Mouse (Mus musculus): ENCODE measurements around the gene Jpt1. TPM values are rescaled to one million over a fixed set of nuclear protein-coding genes. Genes with fewer than 3 reads are reported as not detected.
A peak's percentile ranks its signal among the peaks of the same experiment; 100 is the strongest.

Gene Jpt1
- polyA plus RNA-seq, 2 experiments = 151 to 233 TPM

- H3K4me3 ChIP-seq (ENCODE audit: insufficient read depth in 1 of 2, low read depth in 2 of 2, low read length in 2 of 2) = no peak overlapping the region
- WGBS (ENCODE audit: insufficient replicate concordance) = 60% methylated on average over 7 of the region's 7 CpGs
- ATAC-seq (ENCODE audit: insufficient read depth) = no peak
- H3K36me3 ChIP-seq (replicated peaks; ENCODE audit: control insufficient read depth, insufficient read depth, low read depth) = no peaks in the 10 kb centered on the region
- H3K27me3 ChIP-seq (ENCODE audit: control insufficient read depth, insufficient read depth, low read length) = no peaks in the 10 kb centered on the region
- no peak for DNase-seq (ENCODE audit: low read depth in 3 of 3, low spot score in 3 of 3)
- no peak overlapping the region for H3K9ac ChIP-seq (replicated peaks)
- no peak for TF ChIP-seq EP300 (IDR thresholded peaks at IDR 0.05; ENCODE audit: low read depth)
- no peak for TF ChIP-seq CTCF (IDR thresholded peaks at IDR 0.05; ENCODE audit: low read depth)
- H3K4me1 ChIP-seq (replicated peaks; ENCODE audit: control insufficient read depth in 2 of 2, insufficient read depth in 2 of 2, low read length in 1 of 2) = peaks cover 0 to 12% of the 10 kb centered on the region in 2 experiments; a peak in 2 of 4 replicates
- H3K9me3 ChIP-seq (ENCODE audit: control insufficient read depth, low read length) = no peaks in the 10 kb centered on the region
- no peak overlapping the region for H3K27ac ChIP-seq
- H3K4me2 ChIP-seq (ENCODE audit: low read depth) = no peak overlapping the region
Measured at GRCm38 (mm10) chr11:115452281-115452860, 61.8 kb downstream of the Jpt1 start.

GRCm38 (mm10) chr11:115451781-115452241, 62.4 kb downstream of the Jpt1 start:
- Histone ChIP-seq H3K4me2 (ENCODE audit: low read depth) (no peak overlapping the region), H3K4me1 (replicated peaks; ENCODE audit: control insufficient read depth in 2 of 2, insufficient read depth in 2 of 2, low read length in 1 of 2) (peaks cover 0 to 17% of the 10 kb centered on the region in 2 experiments; a peak in 2 of 4 replicates), H3K27ac (no peak overlapping the region), H3K36me3 (replicated peaks; ENCODE audit: control insufficient read depth, insufficient read depth, low read depth) (no peaks in the 10 kb centered on the region), H3K9me3 (ENCODE audit: control insufficient read depth, low read length) (no peaks in the 10 kb centered on the region), H3K9ac (replicated peaks) (no peak overlapping the region), H3K4me3 (ENCODE audit: insufficient read depth in 1 of 2, low read depth in 2 of 2, low read length in 2 of 2) (no peak overlapping the region), H3K27me3 (ENCODE audit: control insufficient read depth, insufficient read depth, low read length) (no peaks in the 10 kb centered on the region)
- ATAC-seq (ENCODE audit: insufficient read depth) = no peak
- no peak for DNase-seq (ENCODE audit: low read depth in 3 of 3, low spot score in 3 of 3)
- no peak for TF ChIP-seq EP300 (IDR thresholded peaks at IDR 0.05; ENCODE audit: low read depth)
- no peak for TF ChIP-seq CTCF (IDR thresholded peaks at IDR 0.05; ENCODE audit: low read depth)
- 56% methylated on average over 8 of the region's 8 CpGs for WGBS (ENCODE audit: insufficient replicate concordance)

- no peak overlapping the region for H3K9ac ChIP-seq (replicated peaks)
- no peak overlapping the region for H3K27ac ChIP-seq
- H3K4me3 ChIP-seq (ENCODE audit: insufficient read depth in 1 of 2, low read depth in 2 of 2, low read length in 2 of 2) = no peak overlapping the region
- DNase-seq (ENCODE audit: low read depth in 3 of 3, low spot score in 3 of 3) (no peak), ATAC-seq (ENCODE audit: insufficient read depth) (no peak)
- H3K4me1 ChIP-seq (replicated peaks; ENCODE audit: control insufficient read depth in 2 of 2, insufficient read depth in 2 of 2, low read length in 1 of 2) = peaks cover 0 to 20% of the 10 kb centered on the region in 2 experiments; a peak in 2 of 4 replicates
- no peaks in the 10 kb centered on the region for H3K27me3 ChIP-seq (ENCODE audit: control insufficient read depth, insufficient read depth, low read length)
- TF ChIP-seq CTCF (IDR thresholded peaks at IDR 0.05; ENCODE audit: low read depth) = no peak
- no peak for TF ChIP-seq EP300 (IDR thresholded peaks at IDR 0.05; ENCODE audit: low read depth)
- no peaks in the 10 kb centered on the region for H3K36me3 ChIP-seq (replicated peaks; ENCODE audit: control insufficient read depth, insufficient read depth, low read depth)
- H3K4me2 ChIP-seq (ENCODE audit: low read depth) = no peak overlapping the region
- H3K9me3 ChIP-seq (ENCODE audit: control insufficient read depth, low read length) = no peaks in the 10 kb centered on the region
- WGBS (ENCODE audit: insufficient replicate concordance) = 68% methylated on average over 7 of the region's 7 CpGs
Measured at GRCm38 (mm10) chr11:115450176-115450575, 64.0 kb downstream of the Jpt1 start.

GRCm38 (mm10) chr11:115448998-115449397, 65.2 kb downstream of the Jpt1 start:
- 64% methylated on average over 7 of the region's 7 CpGs for WGBS (ENCODE audit: insufficient replicate concordance)
- ATAC-seq (ENCODE audit: insufficient read depth) = no peak
- peaks cover 0 to 20% of the 10 kb centered on the region in 2 experiments; a peak in 2 of 4 replicates for H3K4me1 ChIP-seq (replicated peaks; ENCODE audit: control insufficient read depth in 2 of 2, insufficient read depth in 2 of 2, low read length in 1 of 2)
- no peak for DNase-seq (ENCODE audit: low read depth in 3 of 3, low spot score in 3 of 3)
- no peaks in the 10 kb centered on the region for H3K27me3 ChIP-seq (ENCODE audit: control insufficient read depth, insufficient read depth, low read length)
- no peaks in the 10 kb centered on the region for H3K9me3 ChIP-seq (ENCODE audit: control insufficient read depth, low read length)
- H3K4me3 ChIP-seq (ENCODE audit: insufficient read depth in 1 of 2, low read depth in 2 of 2, low read length in 2 of 2) = no peak overlapping the region
- TF ChIP-seq CTCF (IDR thresholded peaks at IDR 0.05; ENCODE audit: low read depth) (no peak), EP300 (IDR thresholded peaks at IDR 0.05; ENCODE audit: low read depth) (no peak)
- no peak overlapping the region for H3K4me2 ChIP-seq (ENCODE audit: low read depth)
- H3K36me3 ChIP-seq (replicated peaks; ENCODE audit: control insufficient read depth, insufficient read depth, low read depth) = no peaks in the 10 kb centered on the region
- no peak overlapping the region; the same call in 1 of the 2 replicates for H3K27ac ChIP-seq
- no peak overlapping the region for H3K9ac ChIP-seq (replicated peaks)

GRCm38 (mm10) chr11:115448075-115448474, 66.1 kb downstream of the Jpt1 start:
- WGBS (ENCODE audit: insufficient replicate concordance) = 62% methylated on average over 16 of the region's 16 CpGs
- H3K27ac ChIP-seq = no peak overlapping the region
- peak; percentile 56; the same call in 1 of the 2 replicates for ATAC-seq (ENCODE audit: insufficient read depth)
- no peak overlapping the region for H3K9ac ChIP-seq (replicated peaks)
- H3K36me3 ChIP-seq (replicated peaks; ENCODE audit: control insufficient read depth, insufficient read depth, low read depth) = no peaks in the 10 kb centered on the region
- no peak overlapping the region for H3K4me3 ChIP-seq (ENCODE audit: insufficient read depth in 1 of 2, low read depth in 2 of 2, low read length in 2 of 2)
- no peak overlapping the region for H3K4me2 ChIP-seq (ENCODE audit: low read depth)
- peaks cover 0 to 20% of the 10 kb centered on the region in 2 experiments; a peak in 2 of 4 replicates for H3K4me1 ChIP-seq (replicated peaks; ENCODE audit: control insufficient read depth in 2 of 2, insufficient read depth in 2 of 2, low read length in 1 of 2)
- DNase-seq (ENCODE audit: low read depth in 3 of 3, low spot score in 3 of 3) = no peak
- H3K9me3 ChIP-seq (ENCODE audit: control insufficient read depth, low read length) = no peaks in the 10 kb centered on the region
- TF ChIP-seq CTCF (IDR thresholded peaks at IDR 0.05; ENCODE audit: low read depth) = no peak
- no peak for TF ChIP-seq EP300 (IDR thresholded peaks at IDR 0.05; ENCODE audit: low read depth)
- H3K27me3 ChIP-seq (ENCODE audit: control insufficient read depth, insufficient read depth, low read length) = no peaks in the 10 kb centered on the region

Small RNA genes lying within 50 kb of the gene (microRNA-seq; reads per million reads assigned to microRNA genes)
- not detected for gene Mir3968

Other genes with a start within 250 kb of the Jpt1 start
- 0.17 and 0.21 TPM in 2 replicates for gene Grin2c, start 247.1 kb downstream of the Jpt1 start, polyA plus RNA-seq (2012; rRNA removed)
- gene Grin2c, start 247.1 kb downstream of the Jpt1 start, polyA plus RNA-seq (2014; fragmentation: Nextera tagmentation; extraction: Ambion mirVana) = 0.05 TPM in 1 of 2 replicates, not detected in the other
- 11.9 and 13.7 TPM in 2 replicates for gene Fdxr, start 237.3 kb downstream of the Jpt1 start, polyA plus RNA-seq (2012; rRNA removed)
- 12.3 and 13.3 TPM in 2 replicates for gene Fdxr, start 237.3 kb downstream of the Jpt1 start, polyA plus RNA-seq (2014; fragmentation: Nextera tagmentation; extraction: Ambion mirVana)
- 6.6 and 6.7 TPM in 2 replicates for gene Fads6, start 216.7 kb downstream of the Jpt1 start, polyA plus RNA-seq (2012; rRNA removed)
- 2.8 TPM in 2 replicates for gene Fads6, start 216.7 kb downstream of the Jpt1 start, polyA plus RNA-seq (2014; fragmentation: Nextera tagmentation; extraction: Ambion mirVana)
- gene Otop2, start 207.2 kb downstream of the Jpt1 start, polyA plus RNA-seq (2012; rRNA removed) = not detected in 2 replicates
- not detected in 2 replicates for gene Otop2, start 207.2 kb downstream of the Jpt1 start, polyA plus RNA-seq (2014; fragmentation: Nextera tagmentation; extraction: Ambion mirVana)
- gene Ush1g, start 192.3 kb downstream of the Jpt1 start, polyA plus RNA-seq (2012; rRNA removed) = 0.04 and 0.06 TPM in 2 replicates
- 0.06 and 0.16 TPM in 2 replicates for gene Ush1g, start 192.3 kb downstream of the Jpt1 start, polyA plus RNA-seq (2014; fragmentation: Nextera tagmentation; extraction: Ambion mirVana)
- gene Otop3, start 179.7 kb downstream of the Jpt1 start, polyA plus RNA-seq (2012; rRNA removed) = not detected in 2 replicates
- not detected in 2 replicates for gene Otop3, start 179.7 kb downstream of the Jpt1 start, polyA plus RNA-seq (2014; fragmentation: Nextera tagmentation; extraction: Ambion mirVana)
- gene Hid1, start 146.6 kb downstream of the Jpt1 start, polyA plus RNA-seq (2012; rRNA removed) = 0.54 and 0.59 TPM in 2 replicates
- gene Hid1, start 146.6 kb downstream of the Jpt1 start, polyA plus RNA-seq (2014; fragmentation: Nextera tagmentation; extraction: Ambion mirVana) = 0.50 and 0.86 TPM in 2 replicates
- gene Cdr2l, start 132.5 kb downstream of the Jpt1 start, polyA plus RNA-seq (2012; rRNA removed) = 1.5 and 1.7 TPM in 2 replicates
- gene Cdr2l, start 132.5 kb downstream of the Jpt1 start, polyA plus RNA-seq (2014; fragmentation: Nextera tagmentation; extraction: Ambion mirVana) = 0.86 and 1.0 TPM in 2 replicates
- 37.8 and 49.2 TPM in 2 replicates for gene Mrpl58, start 110.6 kb downstream of the Jpt1 start, polyA plus RNA-seq (2012; rRNA removed)
- gene Mrpl58, start 110.6 kb downstream of the Jpt1 start, polyA plus RNA-seq (2014; fragmentation: Nextera tagmentation; extraction: Ambion mirVana) = 86.5 and 90.7 TPM in 2 replicates
- gene Atp5h, start 94.4 kb downstream of the Jpt1 start, polyA plus RNA-seq (2012; rRNA removed) = 212 and 334 TPM in 2 replicates
- gene Atp5h, start 94.4 kb downstream of the Jpt1 start, polyA plus RNA-seq (2014; fragmentation: Nextera tagmentation; extraction: Ambion mirVana) = 616 and 620 TPM in 2 replicates
- 5.3 and 5.8 TPM in 2 replicates for gene Kctd2, start 94.3 kb downstream of the Jpt1 start, polyA plus RNA-seq (2012; rRNA removed)
- gene Kctd2, start 94.3 kb downstream of the Jpt1 start, polyA plus RNA-seq (2014; fragmentation: Nextera tagmentation; extraction: Ambion mirVana) = 5.2 and 5.6 TPM in 2 replicates
- 0.07 and 0.10 TPM in 2 replicates for gene Trim80, start 73.8 kb downstream of the Jpt1 start, polyA plus RNA-seq (2012; rRNA removed)
- 0.06 and 0.13 TPM in 2 replicates for gene Trim80, start 73.8 kb downstream of the Jpt1 start, polyA plus RNA-seq (2014; fragmentation: Nextera tagmentation; extraction: Ambion mirVana)
- 0.02 TPM in 2 replicates for gene Slc16a5, start 51.9 kb downstream of the Jpt1 start, polyA plus RNA-seq (2012; rRNA removed)
- gene Slc16a5, start 51.9 kb downstream of the Jpt1 start, polyA plus RNA-seq (2014; fragmentation: Nextera tagmentation; extraction: Ambion mirVana) = 0.05 TPM in 1 of 2 replicates, not detected in the other
- 2.1 and 2.2 TPM in 2 replicates for gene Armc7, start 38.7 kb downstream of the Jpt1 start, polyA plus RNA-seq (2012; rRNA removed)
- 2.0 and 2.2 TPM in 2 replicates for gene Armc7, start 38.7 kb downstream of the Jpt1 start, polyA plus RNA-seq (2014; fragmentation: Nextera tagmentation; extraction: Ambion mirVana)
- 27.8 and 31.9 TPM in 2 replicates for gene Nt5c, start 22.5 kb downstream of the Jpt1 start, polyA plus RNA-seq (2012; rRNA removed)
- 50.7 and 50.9 TPM in 2 replicates for gene Nt5c, start 22.5 kb downstream of the Jpt1 start, polyA plus RNA-seq (2014; fragmentation: Nextera tagmentation; extraction: Ambion mirVana)
- 161 and 198 TPM in 2 replicates for gene Sumo2, start 21.9 kb upstream of the Jpt1 start, polyA plus RNA-seq (2012; rRNA removed)
- gene Sumo2, start 21.9 kb upstream of the Jpt1 start, polyA plus RNA-seq (2014; fragmentation: Nextera tagmentation; extraction: Ambion mirVana) = 393 and 406 TPM in 2 replicates
- gene Nup85, start 50.0 kb upstream of the Jpt1 start, polyA plus RNA-seq (2012; rRNA removed) = 96.0 and 109 TPM in 2 replicates
- 118 and 125 TPM in 2 replicates for gene Nup85, start 50.0 kb upstream of the Jpt1 start, polyA plus RNA-seq (2014; fragmentation: Nextera tagmentation; extraction: Ambion mirVana)
- gene Mrps7, start 89.5 kb upstream of the Jpt1 start, polyA plus RNA-seq (2012; rRNA removed) = 16.2 and 24.1 TPM in 2 replicates
- gene Mrps7, start 89.5 kb upstream of the Jpt1 start, polyA plus RNA-seq (2014; fragmentation: Nextera tagmentation; extraction: Ambion mirVana) = 52.6 and 53.3 TPM in 2 replicates
- 9.2 and 17.2 TPM in 2 replicates for gene Gga3, start 89.7 kb upstream of the Jpt1 start, polyA plus RNA-seq (2012; rRNA removed)
- 6.4 and 7.2 TPM in 2 replicates for gene Gga3, start 89.7 kb upstream of the Jpt1 start, polyA plus RNA-seq (2014; fragmentation: Nextera tagmentation; extraction: Ambion mirVana)
- 21.1 and 25.6 TPM in 2 replicates for gene Mif4gd, start 98.6 kb upstream of the Jpt1 start, polyA plus RNA-seq (2012; rRNA removed)
- gene Mif4gd, start 98.6 kb upstream of the Jpt1 start, polyA plus RNA-seq (2014; fragmentation: Nextera tagmentation; extraction: Ambion mirVana) = 24.3 and 25.6 TPM in 2 replicates
- 7.4 and 10.5 TPM in 2 replicates for gene Slc25a19, start 113.9 kb upstream of the Jpt1 start, polyA plus RNA-seq (2012; rRNA removed)
- 8.5 and 9.4 TPM in 2 replicates for gene Slc25a19, start 113.9 kb upstream of the Jpt1 start, polyA plus RNA-seq (2014; fragmentation: Nextera tagmentation; extraction: Ambion mirVana)
- 15.7 and 22.4 TPM in 2 replicates for gene Grb2, start 194.2 kb upstream of the Jpt1 start, polyA plus RNA-seq (2012; rRNA removed)
- 26.0 and 30.1 TPM in 2 replicates for gene Grb2, start 194.2 kb upstream of the Jpt1 start, polyA plus RNA-seq (2014; fragmentation: Nextera tagmentation; extraction: Ambion mirVana)